Comparison of ENCODE assay signal across 20 mouse cellular contexts in genomic region chr10:84451883-84452282, GRCm38 (mm10). TPM values are rescaled to one million over a fixed set of nuclear protein-coding genes. Genes with fewer than 3 reads are reported as not detected.
DNase-seq lines count a peak whose midpoint lies in the region; ATAC-seq and TF ChIP-seq lines count a peak whose summit lies in the region.
"Had no signal": no experiment of that assay in that cellular context is flagged by ENCODE, and none has a peak within 500 bp of the region (broad histone marks: within the 10 kb centered on the region; RNA-seq: fewer than 3 reads in every experiment).

No protein-coding gene starts in this region.

- TF ChIP-seq CTCF in gastrocnemius, adult 2 months (IDR thresholded peaks at IDR 0.05) = no peak

- intact Hi-C loops in gastrocnemius, adult 2 months (cut with DNase I) = no loop called here

- H3K4me2 ChIP-seq in intestine, embryonic 16.5 days (ENCODE audit: low read depth, low read length) = no peak overlapping the region
- H3K4me2 ChIP-seq: embryonic facial prominence, embryonic 13.5 days; forebrain, embryonic 12.5 days; heart, embryonic 13.5 days; hindbrain, embryonic 12.5 days had no signal

- peak; percentile 28 for DNase-seq in kidney, adult 11 months
- DNase-seq in kidney, adult 18-20 months = no peak
- peak; percentile 47 for DNase-seq in ES-CJ7 (ENCODE audit: low read depth, low spot score)
- DNase-seq in yolk sac, embryonic 10.5 days (ENCODE audit: low spot score) = peak; percentile 50
- no peak for DNase-seq in spleen, postnatal 36 days (ENCODE audit: low spot score in 2 of 2)
- DNase-seq in gastrocnemius, adult 2 months = no peak
- DNase-seq: adrenal gland, adult 2 months; adrenal gland, postnatal 25 days; cerebellum, adult 18-20 months; cerebellum, adult 9-11 months; cerebellum, postnatal 36 days; gastrocnemius, postnatal 14 days; heart, postnatal 4 days had no signal

- WGBS in intestine, embryonic 16.5 days = 64% methylated on average over 4 of the region's 4 CpGs

- ATAC-seq in intestine, embryonic 16.5 days = peak; percentile 73
- ATAC-seq: forebrain, embryonic 16.5 days; Patski had no signal

- no peak overlapping the region for H3K27ac ChIP-seq in intestine, embryonic 16.5 days (ENCODE audit: low read length)
- no peak overlapping the region for H3K27ac ChIP-seq in gastrocnemius, adult 2 months
- H3K27ac ChIP-seq: embryonic facial prominence, embryonic 13.5 days; forebrain, embryonic 12.5 days; heart, embryonic 13.5 days; hindbrain, embryonic 12.5 days had no signal

- H3K9me3 ChIP-seq in intestine, embryonic 16.5 days (ENCODE audit: control insufficient read depth, low read length) = no peaks in the 10 kb centered on the region
- H3K9me3 ChIP-seq: embryonic facial prominence, embryonic 13.5 days; forebrain, embryonic 12.5 days; heart, embryonic 13.5 days; hindbrain, embryonic 12.5 days had no signal

- no peaks in the 10 kb centered on the region for H3K36me3 ChIP-seq in intestine, embryonic 16.5 days (ENCODE audit: control insufficient read depth, insufficient read depth, low read length)
- H3K36me3 ChIP-seq: embryonic facial prominence, embryonic 13.5 days; forebrain, embryonic 12.5 days; heart, embryonic 13.5 days; hindbrain, embryonic 12.5 days had no signal

- no peaks in the 10 kb centered on the region for H3K4me1 ChIP-seq in intestine, embryonic 16.5 days (ENCODE audit: control insufficient read depth, insufficient read depth, low read length)
- H3K4me1 ChIP-seq: embryonic facial prominence, embryonic 13.5 days had no signal

- no peak overlapping the region for H3K4me3 ChIP-seq in intestine, embryonic 16.5 days (ENCODE audit: low read length)
- H3K4me3 ChIP-seq in gastrocnemius, adult 2 months = no peak overlapping the region
- H3K4me3 ChIP-seq: embryonic facial prominence, embryonic 13.5 days; forebrain, embryonic 12.5 days; heart, embryonic 13.5 days; hindbrain, embryonic 12.5 days had no signal

- H3K27me3 ChIP-seq in intestine, embryonic 16.5 days (replicated peaks; ENCODE audit: control insufficient read depth, insufficient read depth, low read length) = no peaks in the 10 kb centered on the region
- H3K27me3 ChIP-seq: embryonic facial prominence, embryonic 13.5 days; forebrain, embryonic 12.5 days; heart, embryonic 13.5 days; hindbrain, embryonic 12.5 days; Patski had no signal

- H3K9ac ChIP-seq in intestine, embryonic 16.5 days (ENCODE audit: low read depth, low read length) = no peak overlapping the region
- H3K9ac ChIP-seq: embryonic facial prominence, embryonic 13.5 days; forebrain, embryonic 12.5 days; heart, embryonic 13.5 days; hindbrain, embryonic 12.5 days had no signal

RNA-seq across cellular contexts. Expression of gene Nuak1, which starts 11.5 kb away (rescaled TPM):
- 0.59 and 0.66 TPM in 2 replicates for polyA plus RNA-seq in intestine, embryonic 16.5 days (2015; fragmentation: Nextera tagmentation; extraction: Ambion mirVana)
- total RNA-seq in gastrocnemius, adult 2 months (2021) = 10 to 100 TPM; 21.4 to 31.0 TPM

Comparison
In these comparisons a context has a peak if more than half of its experiments do, and no peak if none do; other contexts are left out.
1. DNase-seq: peak in kidney, adult 11 months (single experiment), ES-CJ7 (single experiment) and yolk sac, embryonic 10.5 days (single experiment); none in kidney, adult 18-20 months (single experiment), spleen, postnatal 36 days (0 of 2) and gastrocnemius, adult 2 months (single experiment).